Mouse (Mus musculus) inflammation-experienced regulatory T-cells, adult 16 weeks (primary cell): Measurements from ENCODE around the gene Auts2. TPM values are rescaled to one million over a fixed set of nuclear protein-coding genes. Genes with fewer than 3 reads are reported as not detected.

Experiments used
- polyA plus RNA-seq: library from polyadenylated mRNA; unstranded; fragments of 100-300 nt; shearing (Covaris generic); gene quantifications from one replicate; pipeline ENCODE4 v1.2.1, GENCODE M21; 2017

Auts2 gene
- 0.89 TPM for polyA plus RNA-seq

DNA sequence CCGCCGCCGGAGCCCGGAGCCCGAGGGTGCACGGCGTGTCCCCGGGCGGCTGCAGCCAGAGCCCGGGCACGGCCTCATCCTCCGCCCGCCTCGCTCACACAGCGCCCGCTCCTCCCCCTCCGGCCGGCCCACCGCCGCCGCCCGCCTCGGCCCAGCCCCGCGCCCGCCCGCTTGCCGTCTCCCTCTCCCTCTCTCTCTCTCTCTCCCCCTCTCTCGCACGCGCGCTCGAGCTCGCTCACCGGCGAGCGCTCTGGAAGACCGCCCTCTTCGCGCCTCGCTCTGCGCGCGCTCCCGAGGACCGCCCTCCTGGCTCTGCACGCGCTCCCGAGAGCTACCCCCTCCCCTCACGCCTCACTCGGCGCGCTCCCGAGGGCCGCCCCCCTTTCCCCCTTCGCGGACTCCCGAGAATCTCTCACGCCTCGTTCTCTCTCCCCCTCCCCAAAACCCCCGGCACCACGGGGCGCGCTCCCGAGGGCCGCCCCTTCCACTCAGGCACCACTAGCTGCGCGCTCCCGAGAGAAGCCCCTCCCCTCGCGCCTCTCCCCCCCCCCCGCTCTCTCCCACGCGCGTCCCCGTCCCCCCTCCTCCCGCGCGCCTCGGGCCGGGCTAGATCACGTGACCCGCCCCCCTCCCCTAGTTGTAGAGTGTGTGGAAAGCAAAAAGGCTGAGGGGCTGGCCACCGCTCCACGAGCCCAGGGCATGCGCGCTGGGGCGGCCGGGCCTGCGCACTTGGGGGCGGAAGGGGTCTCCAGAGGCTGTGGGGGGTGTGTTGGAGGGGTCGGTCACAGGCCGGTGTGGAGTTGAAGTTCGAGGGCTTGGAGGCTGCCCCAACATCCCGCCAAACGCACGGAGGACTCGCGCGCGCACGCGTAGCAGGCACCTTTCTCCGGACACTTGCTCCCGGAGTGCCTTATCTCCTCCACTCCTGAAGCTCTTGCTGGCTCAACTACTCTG lies at the start of gene Auts2:
Gene Auts2 (minus strand): TSS at position 227 of the 954 bp plus-strand sequence.

